Mouse (Mus musculus): ENCODE data around the gene Yy1. TPM values are rescaled to one million over a fixed set of nuclear protein-coding genes. Genes with fewer than 3 reads are reported as not detected.

Gene Yy1
- polyA plus RNA-seq, 1 experiment from 2014 or later: 17.6 TPM

- Histone ChIP-seq H3K36me3 (ENCODE audit: control insufficient read depth, insufficient read depth, low read length) (no peaks in the 10 kb centered on the region; the same call in 1 of the 2 replicates), H3K27me3 (ENCODE audit: control insufficient read depth, insufficient read depth, low read length) (no peaks in the 10 kb centered on the region), H3K27ac (ENCODE audit: low read depth, low read length) (no peak overlapping the region), H3K9ac (ENCODE audit: low read length) (no peak overlapping the region), H3K4me3 (ENCODE audit: low read depth, low read length) (no peak overlapping the region), H3K4me1 (ENCODE audit: control insufficient read depth, insufficient read depth, low read length) (no peaks in the 10 kb centered on the region), H3K9me3 (ENCODE audit: control insufficient read depth, low read length) (no peaks in the 10 kb centered on the region), H3K4me2 (ENCODE audit: low read depth) (no peak overlapping the region)
- DNase-seq (ENCODE audit: low spot score): no peak
- ATAC-seq (ENCODE audit: insufficient read depth, low FRiP score, low TSS enrichment): no peak
- 95% methylated on average over 19 of the region's 19 CpGs for WGBS
Observed at GRCm38 (mm10) chr12:108826282-108826957, 33.6 kb downstream of the Yy1 start.

GRCm38 (mm10) chr12:108826958-108827535, 34.3 kb downstream of the Yy1 start:
- no peak overlapping the region for H3K4me2 ChIP-seq (ENCODE audit: low read depth)
- H3K4me1 ChIP-seq (ENCODE audit: control insufficient read depth, insufficient read depth, low read length): no peaks in the 10 kb centered on the region
- H3K36me3 ChIP-seq (ENCODE audit: control insufficient read depth, insufficient read depth, low read length): no peaks in the 10 kb centered on the region; the same call in 1 of the 2 replicates
- H3K27me3 ChIP-seq (ENCODE audit: control insufficient read depth, insufficient read depth, low read length): no peaks in the 10 kb centered on the region
- no peak overlapping the region for H3K27ac ChIP-seq (ENCODE audit: low read depth, low read length)
- H3K4me3 ChIP-seq (ENCODE audit: low read depth, low read length): no peak overlapping the region
- DNase-seq (ENCODE audit: low spot score) (no peak), ATAC-seq (ENCODE audit: insufficient read depth, low FRiP score, low TSS enrichment) (no peak)
- H3K9ac ChIP-seq (ENCODE audit: low read length): no peak overlapping the region
- no peaks in the 10 kb centered on the region for H3K9me3 ChIP-seq (ENCODE audit: control insufficient read depth, low read length)
- WGBS: 96% methylated on average over 28 of the region's 28 CpGs

GRCm38 (mm10) chr12:108827641-108828040, 34.9 kb downstream of the Yy1 start:
- Histone ChIP-seq H3K36me3 (ENCODE audit: control insufficient read depth, insufficient read depth, low read length) (no peaks in the 10 kb centered on the region; the same call in 1 of the 2 replicates), H3K9me3 (ENCODE audit: control insufficient read depth, low read length) (no peaks in the 10 kb centered on the region)
- ATAC-seq (ENCODE audit: insufficient read depth, low FRiP score, low TSS enrichment): no peak

GRCm38 (mm10) chr12:108829636-108830035, 36.9 kb downstream of the Yy1 start:
- Histone ChIP-seq H3K36me3 (ENCODE audit: control insufficient read depth, insufficient read depth, low read length) (no peaks in the 10 kb centered on the region; the same call in 1 of the 2 replicates), H3K9me3 (ENCODE audit: control insufficient read depth, low read length) (no peaks in the 10 kb centered on the region), H3K4me2 (ENCODE audit: low read depth) (no peak overlapping the region), H3K9ac (ENCODE audit: low read length) (no peak overlapping the region), H3K4me3 (ENCODE audit: low read depth, low read length) (no peak overlapping the region), H3K27me3 (ENCODE audit: control insufficient read depth, insufficient read depth, low read length) (no peaks in the 10 kb centered on the region), H3K27ac (ENCODE audit: low read depth, low read length) (no peak overlapping the region), H3K4me1 (ENCODE audit: control insufficient read depth, insufficient read depth, low read length) (peaks cover 5% of the 10 kb centered on the region)
- ATAC-seq (ENCODE audit: insufficient read depth, low FRiP score, low TSS enrichment) (no peak), DNase-seq (ENCODE audit: low spot score) (no peak)
- WGBS: 88% methylated on average over 5 of the region's 5 CpGs

More at GRCm38 (mm10) chr12:108827641-108828040, 34.9 kb downstream of the Yy1 start:
- no peak overlapping the region for H3K4me3 ChIP-seq (ENCODE audit: low read depth, low read length)
- no peaks in the 10 kb centered on the region for H3K27me3 ChIP-seq (ENCODE audit: control insufficient read depth, insufficient read depth, low read length)
- no peak overlapping the region for H3K27ac ChIP-seq (ENCODE audit: low read depth, low read length)
- H3K9ac ChIP-seq (ENCODE audit: low read length): no peak overlapping the region
- no peak for DNase-seq (ENCODE audit: low spot score)
- no peak overlapping the region for H3K4me2 ChIP-seq (ENCODE audit: low read depth)
- 98% methylated on average over 6 of the region's 6 CpGs for WGBS
- H3K4me1 ChIP-seq (ENCODE audit: control insufficient read depth, insufficient read depth, low read length): no peaks in the 10 kb centered on the region

- H3K4me3 ChIP-seq (ENCODE audit: low read depth, low read length): no peak overlapping the region
- H3K9ac ChIP-seq (ENCODE audit: low read length): no peak overlapping the region
- ATAC-seq (ENCODE audit: insufficient read depth, low FRiP score, low TSS enrichment): no peak
- no peaks in the 10 kb centered on the region for H3K9me3 ChIP-seq (ENCODE audit: control insufficient read depth, low read length)
- no peak overlapping the region for H3K4me2 ChIP-seq (ENCODE audit: low read depth)
- no peaks in the 10 kb centered on the region; the same call in 1 of the 2 replicates for H3K36me3 ChIP-seq (ENCODE audit: control insufficient read depth, insufficient read depth, low read length)
- peaks cover 11% of the 10 kb centered on the region for H3K4me1 ChIP-seq (ENCODE audit: control insufficient read depth, insufficient read depth, low read length)
- no peaks in the 10 kb centered on the region for H3K27me3 ChIP-seq (ENCODE audit: control insufficient read depth, insufficient read depth, low read length)
- 92% methylated on average over 6 of the region's 6 CpGs for WGBS
- no peak for DNase-seq (ENCODE audit: low spot score)
- H3K27ac ChIP-seq (ENCODE audit: low read depth, low read length): no peak overlapping the region
Observed at GRCm38 (mm10) chr12:108830358-108830757, 37.6 kb downstream of the Yy1 start.

GRCm38 (mm10) chr12:108831966-108832643, 39.3 kb downstream of the Yy1 start:
- Histone ChIP-seq H3K4me3 (ENCODE audit: low read depth, low read length) (no peak overlapping the region), H3K27me3 (ENCODE audit: control insufficient read depth, insufficient read depth, low read length) (no peaks in the 10 kb centered on the region), H3K27ac (ENCODE audit: low read depth, low read length) (no peak overlapping the region), H3K36me3 (ENCODE audit: control insufficient read depth, insufficient read depth, low read length) (no peaks in the 10 kb centered on the region), H3K9me3 (ENCODE audit: control insufficient read depth, low read length) (no peaks in the 10 kb centered on the region), H3K4me1 (ENCODE audit: control insufficient read depth, insufficient read depth, low read length) (peaks cover 19% of the 10 kb centered on the region), H3K9ac (ENCODE audit: low read length) (no peak overlapping the region), H3K4me2 (ENCODE audit: low read depth) (no peak overlapping the region)
- no peak for ATAC-seq (ENCODE audit: insufficient read depth, low FRiP score, low TSS enrichment)
- 68% methylated on average over 9 of the region's 9 CpGs for WGBS
- no peak for DNase-seq (ENCODE audit: low spot score)

GRCm38 (mm10) chr12:108832851-108833250, 40.1 kb downstream of the Yy1 start:
- H3K4me1 ChIP-seq (ENCODE audit: control insufficient read depth, insufficient read depth, low read length): peaks cover 26% of the 10 kb centered on the region
- 93% methylated on average over 8 of the region's 8 CpGs for WGBS

GRCm38 (mm10) chr12:108833408-108833807, 40.6 kb downstream of the Yy1 start:
- no peak for ATAC-seq (ENCODE audit: insufficient read depth, low FRiP score, low TSS enrichment)
- no peak overlapping the region for H3K27ac ChIP-seq (ENCODE audit: low read depth, low read length)
- no peak for DNase-seq (ENCODE audit: low spot score)

More at GRCm38 (mm10) chr12:108832851-108833250, 40.1 kb downstream of the Yy1 start:
- H3K27me3 ChIP-seq (ENCODE audit: control insufficient read depth, insufficient read depth, low read length): no peaks in the 10 kb centered on the region
- no peaks in the 10 kb centered on the region for H3K36me3 ChIP-seq (ENCODE audit: control insufficient read depth, insufficient read depth, low read length)
- H3K9ac ChIP-seq (ENCODE audit: low read length): no peak overlapping the region
- ATAC-seq (ENCODE audit: insufficient read depth, low FRiP score, low TSS enrichment) (no peak), DNase-seq (ENCODE audit: low spot score) (no peak)
- H3K4me3 ChIP-seq (ENCODE audit: low read depth, low read length): no peak overlapping the region
- no peak overlapping the region for H3K4me2 ChIP-seq (ENCODE audit: low read depth)
- H3K9me3 ChIP-seq (ENCODE audit: control insufficient read depth, low read length): no peaks in the 10 kb centered on the region
- H3K27ac ChIP-seq (ENCODE audit: low read depth, low read length): no peak overlapping the region

More at GRCm38 (mm10) chr12:108833408-108833807, 40.6 kb downstream of the Yy1 start:
- Histone ChIP-seq H3K9ac (ENCODE audit: low read length) (no peak overlapping the region), H3K36me3 (ENCODE audit: control insufficient read depth, insufficient read depth, low read length) (no peaks in the 10 kb centered on the region), H3K9me3 (ENCODE audit: control insufficient read depth, low read length) (no peaks in the 10 kb centered on the region), H3K27me3 (ENCODE audit: control insufficient read depth, insufficient read depth, low read length) (no peaks in the 10 kb centered on the region), H3K4me1 (ENCODE audit: control insufficient read depth, insufficient read depth, low read length) (peaks cover 30% of the 10 kb centered on the region), H3K4me2 (ENCODE audit: low read depth) (no peak overlapping the region), H3K4me3 (ENCODE audit: low read depth, low read length) (no peak overlapping the region)
- WGBS: 88% methylated on average over 3 of the region's 3 CpGs
